Mouse (Mus musculus) common myeloid progenitor, adult 5-6 weeks (primary cell): ENCODE measurements around the gene Pigq. TPM values are rescaled to one million over a fixed set of nuclear protein-coding genes. Genes with fewer than 3 reads are reported as not detected.

Experiments used
- ATAC-seq: replicated peaks from 2 replicates; pipeline ENCODE4 v1.8.0; 2016; ENCODE audit warnings: low read depth, mild to moderate bottlenecking, moderate TSS enrichment, inconsistent platforms; ENCODE audit not compliant: poor library complexity, severe bottlenecking
- total RNA-seq: library from RNA; stranded (forward); fragments of 200-1000, 187-1606 nt; gene quantifications from 2 replicates; pipeline ENCODE4 v1.2.3, GENCODE M21; 2017

The Pigq gene
- 50.4 and 62.4 TPM in 2 replicates for total RNA-seq

DNA sequence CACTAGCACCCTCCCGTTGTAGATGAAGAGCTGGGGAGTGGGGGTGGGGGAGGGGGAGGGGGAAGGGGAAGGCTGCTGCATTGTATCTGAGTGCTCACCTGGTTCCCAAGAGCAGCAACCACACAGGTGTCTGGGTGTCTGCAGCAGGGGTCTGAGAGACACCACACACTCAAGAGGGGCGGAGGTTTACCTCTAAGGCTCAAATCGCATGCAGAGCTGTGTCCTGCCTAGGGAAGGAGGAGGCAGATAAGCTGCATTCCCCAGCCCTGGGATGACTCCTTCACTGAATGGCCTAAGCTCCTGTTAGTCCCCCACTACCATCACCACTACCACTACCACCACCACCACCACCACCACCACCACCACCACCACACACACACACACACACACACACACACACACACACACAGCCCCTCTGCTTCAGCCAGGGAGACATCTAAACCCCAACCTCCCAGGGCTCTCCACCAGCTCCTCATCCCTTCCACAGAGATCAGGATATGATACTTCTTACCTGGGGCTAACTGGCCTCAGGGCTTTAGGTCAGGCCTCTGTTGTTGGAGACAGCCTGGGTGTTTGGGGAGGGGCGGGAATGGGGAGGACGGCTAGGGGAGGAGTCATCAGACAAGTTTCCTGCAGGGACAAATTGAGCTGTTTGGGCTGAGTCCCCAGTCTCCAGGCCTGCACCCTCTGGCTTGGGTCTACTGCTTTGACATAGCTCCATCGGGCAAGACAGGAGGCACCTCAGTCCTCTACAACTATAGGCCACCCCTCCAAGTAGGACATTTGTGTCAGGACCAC is at the start of gene Pigq, which contains the start of gene Nhlrc4:
Pigq (minus strand) TSS at position 571 of the 798 bp plus-strand sequence.
Nhlrc4 (minus strand) TSS at position 596 of the 798 bp plus-strand sequence.
- no peak for ATAC-seq

DNA sequence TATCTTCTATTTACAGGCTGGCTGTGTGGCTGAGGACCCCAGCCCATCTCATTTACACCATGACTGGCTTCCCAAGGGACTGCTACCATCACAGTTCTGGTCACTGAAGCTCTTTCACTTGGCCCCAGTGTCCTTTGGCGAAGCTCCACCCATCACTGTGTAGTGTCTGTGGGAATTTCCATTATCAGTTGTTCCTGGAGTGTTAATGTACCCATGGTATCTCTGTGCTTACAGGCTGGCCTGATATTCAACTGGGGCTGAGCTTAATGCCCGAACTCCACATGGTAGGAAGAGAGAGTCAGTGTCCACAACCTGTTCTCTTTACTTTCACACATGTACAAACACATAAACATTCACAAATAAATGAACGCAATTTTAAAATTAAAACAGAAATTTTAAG is 48.8 kb upstream of the Pigq start:
- ATAC-seq = no peak

DNA sequence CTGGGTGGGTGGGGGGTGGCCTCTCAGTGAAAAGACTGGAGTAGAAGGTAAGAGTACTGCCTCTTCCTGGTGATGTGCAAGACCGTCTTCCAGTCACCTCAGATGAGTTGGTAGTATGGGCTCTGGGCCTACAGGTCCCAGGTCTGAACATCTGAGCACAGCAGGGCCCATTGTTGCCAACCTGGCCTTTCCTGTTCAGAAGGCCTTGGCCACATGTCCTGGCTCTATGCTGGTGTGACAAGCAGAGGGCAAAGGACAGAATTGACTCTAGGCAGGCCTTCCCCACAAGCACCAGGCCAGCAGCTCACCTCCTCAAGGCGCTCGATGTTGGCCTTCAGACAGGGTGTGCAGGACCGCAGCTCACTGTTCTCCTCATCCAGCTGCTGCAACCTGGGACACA is 47.5 kb upstream of the Pigq start:
- no peak for ATAC-seq

DNA sequence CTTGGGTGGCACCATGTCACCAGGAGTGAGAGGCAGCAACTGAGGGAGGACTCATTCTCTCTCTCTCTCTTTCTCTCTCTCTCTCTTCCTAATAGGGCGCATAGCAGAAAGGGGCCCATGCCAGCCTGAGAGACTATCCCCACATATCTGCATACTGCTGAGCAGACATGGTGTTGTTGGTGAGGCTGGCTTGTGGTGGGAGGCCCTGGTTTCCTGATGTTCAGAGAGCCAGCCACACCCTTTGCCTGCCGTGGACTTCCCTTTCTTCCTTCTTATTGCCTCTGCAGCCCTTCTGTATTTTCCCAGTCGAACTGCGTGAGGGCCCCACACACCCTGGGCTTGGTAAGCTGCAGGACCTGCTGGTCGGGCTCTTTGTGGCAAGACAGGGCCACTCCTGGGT is 45.6 kb upstream of the Pigq start:
- ATAC-seq = peak; percentile 59

DNA sequence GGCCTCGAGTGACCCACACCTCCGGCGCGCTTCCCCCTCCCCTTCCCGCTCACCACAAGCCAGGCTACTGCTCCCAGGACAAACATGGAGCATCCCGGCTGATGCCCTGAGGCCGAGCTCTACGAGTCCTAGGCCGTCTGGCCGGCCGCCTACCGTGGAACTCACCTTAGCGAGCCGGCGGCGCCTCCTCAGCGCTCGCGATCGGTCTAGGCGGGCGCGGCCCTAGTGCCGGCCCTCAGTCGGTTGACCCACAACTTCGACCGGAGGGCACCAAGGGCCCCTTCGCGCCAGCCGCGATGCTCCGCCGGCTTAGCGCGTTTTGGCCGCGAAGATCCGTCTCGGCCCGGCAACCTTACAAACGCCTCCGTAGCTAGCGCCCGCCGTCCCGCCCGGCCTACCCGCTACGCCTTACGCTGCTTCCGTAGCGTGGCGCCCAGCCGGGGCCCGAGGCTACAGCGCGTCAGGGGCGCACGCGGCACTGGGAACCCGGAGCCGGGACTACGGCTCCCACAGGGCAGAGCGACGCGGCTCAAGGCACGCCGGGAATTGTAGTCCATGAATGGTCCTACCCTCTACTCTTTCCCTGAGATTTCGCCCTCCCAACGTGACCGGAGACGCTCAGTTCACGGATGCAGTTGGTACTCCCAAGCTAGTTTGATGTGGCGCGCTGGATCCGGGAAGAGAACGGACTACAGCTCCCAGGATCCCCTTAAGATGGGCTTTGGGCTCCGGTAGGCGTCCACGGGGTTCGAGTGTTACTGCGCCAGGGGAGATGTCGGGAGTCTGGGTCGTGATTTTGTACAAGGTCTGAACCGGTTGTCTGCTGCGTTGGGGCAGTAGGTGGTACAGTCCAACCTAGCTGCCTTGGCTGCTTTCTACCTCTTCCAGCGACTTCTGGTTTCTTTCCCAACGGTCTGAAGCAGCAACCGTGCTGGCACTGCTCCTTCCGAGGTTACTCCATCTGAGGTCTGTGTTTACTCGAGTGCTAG is 40.9 kb upstream of the Pigq start, which contains the start of gene Capn15:
Capn15 (minus strand) TSS at position 491 of the 989 bp plus-strand sequence.
- ATAC-seq = peak; percentile 84

DNA sequence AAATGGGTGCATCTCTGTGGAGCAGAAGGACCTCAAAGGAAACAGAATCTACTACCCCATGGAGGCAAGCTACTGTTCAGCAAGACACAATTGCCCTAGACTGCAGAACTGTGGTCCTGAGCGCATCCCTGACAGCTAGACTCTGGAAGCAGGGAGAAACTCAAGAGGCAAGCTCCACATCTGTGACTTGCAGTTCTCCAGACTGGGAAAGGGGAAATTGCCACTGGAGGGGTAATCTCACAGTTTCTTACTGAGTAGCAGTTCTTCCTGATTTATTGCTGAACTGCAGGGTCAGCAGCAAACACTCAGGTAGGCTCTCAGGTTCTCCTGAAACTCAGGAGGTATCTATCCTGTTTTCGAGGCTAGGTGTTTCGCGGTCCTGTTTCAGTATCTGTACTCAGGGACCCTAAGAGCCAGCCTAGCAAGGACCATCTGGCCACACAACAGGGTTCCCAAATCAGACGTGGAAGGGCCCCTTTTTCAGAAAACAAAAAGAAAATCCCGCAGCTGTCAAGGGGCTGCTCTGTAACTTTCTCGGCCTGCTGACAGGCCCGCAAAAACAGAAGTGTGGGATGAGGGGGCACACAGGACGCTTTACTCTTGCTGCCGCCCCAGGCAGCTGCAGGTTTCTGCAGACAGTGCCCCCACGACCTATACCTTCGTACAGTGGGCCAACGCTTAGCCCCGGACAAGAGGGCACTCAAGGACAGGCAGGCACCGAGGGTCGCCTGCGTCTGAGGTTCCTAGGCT is 40.0 kb upstream of the Pigq start:
- ATAC-seq = no peak

DNA sequence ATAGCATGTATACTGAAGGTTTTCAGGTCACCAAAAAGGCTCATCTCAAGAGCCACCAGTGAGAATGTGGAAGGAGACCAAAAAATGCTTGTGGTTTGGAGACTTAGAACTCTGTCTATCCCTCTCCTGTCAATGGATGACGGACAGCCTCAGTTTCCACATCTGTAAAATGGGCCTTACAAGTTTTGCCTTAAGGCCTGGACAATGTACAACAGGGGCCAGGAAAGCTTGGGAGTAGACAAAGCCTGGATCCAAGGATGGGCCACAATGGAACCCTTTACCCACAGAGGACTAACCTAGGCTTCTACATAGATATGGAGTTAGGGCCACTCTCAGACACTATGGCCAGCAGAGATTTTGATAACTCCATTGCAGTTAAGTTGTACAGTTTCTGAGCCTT is 39.3 kb upstream of the Pigq start:
- ATAC-seq = no peak

DNA sequence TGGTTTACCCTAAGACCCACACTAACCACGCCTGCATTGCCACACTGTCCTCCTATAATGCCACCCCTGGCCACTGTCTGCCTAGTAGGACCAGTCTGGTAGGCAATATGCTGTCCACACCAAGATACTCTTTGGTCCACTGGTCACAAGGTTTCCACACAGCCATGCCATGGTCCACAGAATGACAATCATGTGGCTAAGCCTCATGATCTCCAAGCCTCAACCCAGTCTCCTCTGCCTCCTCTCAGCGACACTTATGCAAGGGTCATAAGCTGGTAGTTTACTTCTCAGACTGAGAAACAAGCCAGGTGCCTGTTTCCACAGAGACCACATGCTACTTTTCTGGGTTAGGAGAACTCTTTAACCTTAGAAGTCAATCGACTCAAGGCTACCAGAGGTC is 38.2 kb upstream of the Pigq start:
- ATAC-seq = no peak

DNA sequence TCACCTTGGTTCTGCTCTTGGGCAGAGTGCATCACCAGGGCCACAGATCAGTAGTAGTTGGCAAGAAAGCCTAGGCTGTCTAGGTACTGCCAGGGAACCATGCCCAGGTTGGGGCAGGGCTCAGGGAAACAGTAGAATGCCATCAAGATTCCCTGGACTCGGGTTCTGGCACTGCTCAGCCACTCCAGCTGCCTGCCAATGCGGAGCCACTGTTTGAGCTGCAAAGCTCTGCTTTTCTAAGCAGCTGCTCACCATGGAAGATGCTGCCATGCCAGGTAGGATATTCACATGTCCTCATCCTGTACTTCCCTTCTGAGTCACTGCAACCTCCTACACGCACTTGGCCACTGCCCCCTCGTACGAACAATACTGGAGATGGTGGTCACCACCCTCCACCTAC is 36.1 kb upstream of the Pigq start:
- no peak for ATAC-seq

DNA sequence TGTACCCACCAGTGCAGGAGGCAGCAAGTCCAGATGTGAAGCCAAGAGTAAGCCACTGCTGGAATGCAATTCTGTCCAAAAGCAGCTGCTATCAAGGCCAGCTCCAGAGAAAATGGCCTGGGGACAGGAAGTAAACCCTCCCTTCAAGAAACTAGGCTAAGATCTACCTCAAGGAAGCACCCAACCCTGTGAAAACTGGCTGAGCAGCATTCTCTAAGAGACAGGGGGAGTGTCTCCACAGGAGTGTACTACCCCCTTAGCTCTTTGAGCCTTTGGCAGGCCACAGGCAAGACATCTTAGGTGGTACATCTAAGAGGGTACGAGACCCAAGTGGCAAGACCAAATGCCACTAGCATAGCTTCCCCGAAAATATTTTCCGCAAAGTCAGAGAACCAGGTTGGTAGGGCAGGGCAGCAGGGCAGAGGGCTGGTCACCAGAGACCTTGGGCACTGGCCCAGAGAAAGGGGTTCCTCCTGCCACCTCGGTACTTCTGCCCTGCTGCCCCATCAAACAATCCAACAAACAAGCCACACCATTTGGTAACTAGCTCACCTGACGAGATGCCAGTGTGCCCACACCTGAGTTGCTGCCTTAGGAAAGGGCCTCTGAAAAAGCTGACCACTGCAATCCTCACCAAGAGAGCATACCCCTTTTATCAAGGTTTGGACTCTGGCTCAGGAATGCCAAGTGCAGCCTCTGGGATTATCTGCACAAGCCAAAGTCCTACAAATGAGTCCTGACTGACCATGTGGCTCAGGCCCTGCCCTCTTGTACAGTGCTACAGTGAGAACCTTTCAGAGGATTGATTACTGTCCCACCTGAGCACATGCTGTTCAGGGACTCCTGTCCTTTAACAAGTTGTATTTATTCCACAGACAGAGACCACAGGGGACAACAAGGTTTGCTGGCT is 35.3 kb upstream of the Pigq start:
- no peak for ATAC-seq

DNA sequence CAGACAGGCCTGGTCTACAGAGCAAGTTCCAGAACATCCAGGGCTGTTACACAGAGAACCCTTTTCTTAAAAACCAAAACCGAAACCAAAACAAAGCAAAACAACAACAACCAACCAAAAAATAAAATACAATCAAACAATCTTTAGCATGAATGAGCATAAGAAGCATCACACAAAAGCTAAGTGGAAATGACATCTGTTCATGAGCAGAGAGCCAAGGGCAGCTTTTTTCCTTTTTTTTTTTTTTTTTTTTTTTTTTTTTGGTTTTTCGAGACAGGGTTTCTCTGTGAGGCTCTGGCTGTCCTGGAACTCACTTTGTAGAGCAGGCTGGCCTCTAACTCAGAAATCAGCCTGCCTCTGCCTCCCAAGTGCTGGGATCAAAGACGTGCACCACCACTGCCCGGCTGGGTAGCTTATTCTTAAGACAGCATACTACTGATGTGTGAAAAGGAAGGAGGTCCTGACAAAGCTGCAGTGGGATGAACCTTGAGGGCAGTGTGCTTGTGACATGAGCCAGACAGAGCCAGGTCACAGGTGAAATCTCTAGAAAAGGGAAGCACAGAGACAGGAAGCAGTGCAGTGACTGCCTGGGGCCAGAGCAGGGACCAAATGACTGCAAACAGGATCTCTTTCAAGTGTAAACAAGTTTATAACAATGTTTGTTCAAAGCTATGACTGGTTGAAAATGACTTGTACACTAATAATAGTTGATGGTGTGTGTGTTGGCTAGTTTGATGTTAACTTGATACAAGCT is 26.4 kb upstream of the Pigq start:
- ATAC-seq = no peak

DNA sequence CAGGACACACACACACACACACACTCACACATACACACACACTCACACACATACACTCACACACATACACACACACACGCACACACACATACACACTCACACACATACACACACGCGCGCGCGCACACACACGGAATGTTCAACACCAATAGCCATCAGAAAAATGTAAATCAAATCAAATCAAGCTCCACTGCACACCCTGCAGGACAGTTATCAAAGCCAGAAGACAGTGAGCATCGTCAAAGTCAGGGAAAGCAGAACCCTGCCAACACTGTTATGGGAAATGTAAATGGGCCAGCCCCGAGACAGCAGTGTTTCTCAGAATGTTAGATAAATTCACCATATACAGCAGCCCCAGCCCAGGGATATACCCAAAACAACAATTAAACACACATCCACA is 25.7 kb upstream of the Pigq start:
- no peak for ATAC-seq

DNA sequence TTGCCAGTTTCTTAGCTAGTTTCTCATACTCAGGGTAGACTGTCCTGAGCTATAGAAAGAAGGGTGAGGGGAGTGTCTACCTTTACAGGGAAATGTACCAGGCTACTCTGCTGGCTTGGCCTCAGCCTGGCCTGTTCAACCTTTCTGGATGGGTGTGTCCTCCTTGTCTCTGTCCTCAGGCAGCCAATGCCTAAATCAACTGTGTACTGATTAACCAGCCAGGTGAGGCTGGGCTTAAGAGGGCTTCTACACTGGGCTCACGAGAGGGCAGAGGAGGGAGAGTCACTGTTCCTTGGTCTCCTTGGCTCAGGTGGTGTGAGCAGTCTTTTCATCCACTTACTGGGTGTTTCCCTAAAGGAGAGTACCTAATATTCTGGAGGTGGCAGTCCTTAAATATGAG is 23.4 kb upstream of the Pigq start:
- no peak for ATAC-seq

DNA sequence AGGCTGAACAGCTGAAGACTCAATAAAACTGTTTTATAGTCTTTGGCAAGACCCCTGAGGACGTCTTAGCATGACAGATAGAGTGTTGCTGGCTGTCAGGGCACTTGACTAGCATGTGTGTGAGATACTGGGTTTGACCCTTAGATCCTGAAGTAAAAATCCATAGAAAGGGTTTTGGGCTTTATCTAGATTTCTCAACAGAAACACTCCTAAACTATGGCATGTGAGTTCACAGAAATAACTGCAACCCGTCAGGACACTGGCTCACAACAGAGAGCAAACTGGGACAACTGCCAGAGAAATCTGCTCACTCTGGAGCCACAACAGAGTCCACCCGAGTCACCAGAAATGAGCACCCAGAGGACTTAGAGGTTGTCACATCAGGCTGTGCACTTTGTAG is 22.9 kb upstream of the Pigq start:
- no peak for ATAC-seq

DNA sequence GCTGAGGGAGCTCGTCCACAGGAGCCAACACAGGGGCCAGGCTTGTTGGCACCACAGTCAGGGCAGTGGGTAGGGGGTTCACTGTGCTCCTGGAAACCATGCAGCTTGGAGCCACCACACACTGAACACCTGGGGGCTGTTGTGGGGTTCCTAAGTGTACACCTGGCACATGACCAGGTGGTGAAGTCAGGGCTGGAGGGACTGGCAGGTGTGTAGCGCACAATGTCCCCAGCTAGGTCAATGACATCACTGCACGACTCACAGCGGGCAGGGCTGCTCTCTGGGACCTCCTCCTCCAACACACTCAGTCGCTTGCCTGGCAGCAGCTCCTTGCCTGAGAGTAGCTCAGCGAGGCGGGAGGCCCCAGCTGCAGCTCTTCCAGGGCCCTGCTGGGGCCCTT is 19.5 kb upstream of the Pigq start:
- no peak for ATAC-seq

DNA sequence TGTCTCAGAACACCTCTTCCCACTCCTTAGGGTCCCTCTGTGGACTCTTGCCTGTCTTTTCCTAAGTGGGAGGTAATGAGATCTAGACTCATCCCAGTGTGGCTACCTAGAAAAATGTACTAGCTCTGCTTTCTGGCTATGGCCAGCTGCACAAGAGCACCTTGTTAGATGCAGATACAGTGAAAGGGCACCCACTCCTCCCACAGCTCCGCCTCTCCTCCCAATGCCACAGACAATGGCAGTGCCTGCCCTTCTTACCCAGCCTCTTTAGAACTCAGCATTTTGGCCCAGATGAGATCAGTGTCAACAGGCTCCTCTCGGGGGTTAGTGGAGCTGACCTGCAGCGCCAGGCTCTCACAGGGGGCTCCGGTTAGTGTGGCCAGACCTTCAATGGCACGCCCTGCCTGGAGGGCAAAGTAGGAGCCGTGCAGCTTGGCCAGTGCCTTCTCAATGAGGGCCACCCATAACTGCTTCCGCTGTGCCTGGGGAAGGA is 17.7 kb upstream of the Pigq start:
- ATAC-seq = no peak

DNA sequence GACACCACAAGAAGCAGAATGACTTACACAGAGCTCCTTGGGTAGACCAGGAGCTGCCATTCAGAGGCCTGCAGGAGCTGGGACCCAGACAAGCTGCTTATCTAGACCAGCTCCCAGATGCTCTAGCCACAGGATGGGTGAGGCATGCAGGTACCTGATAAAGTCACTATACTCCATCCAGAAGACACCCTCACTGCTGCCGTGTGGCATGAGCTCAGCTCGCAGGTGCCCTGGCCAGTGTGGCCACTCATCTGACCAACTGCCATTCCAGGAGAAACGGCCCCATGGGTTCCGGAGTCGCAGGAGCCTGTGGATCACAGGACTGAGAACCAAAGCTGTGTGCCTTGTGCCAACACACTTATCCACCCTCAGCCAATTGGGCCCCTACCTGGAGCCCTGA is 16.8 kb upstream of the Pigq start:
- peak; percentile 61 for ATAC-seq
